Mouse (Mus musculus): ENCODE data around the gene Hoxa13.
A peak's percentile ranks its signal among the peaks of the same experiment; 100 is the strongest.

The Hoxa13 gene

GRCm38 (mm10) chr6:52270494-52271480, 10.1 kb upstream of the Hoxa13 start:
- DNase-seq (ENCODE audit: low spot score in 2 of 2): no peak

GRCm38 (mm10) chr6:52268756-52269155, 8.1 kb upstream of the Hoxa13 start:
- DNase-seq (ENCODE audit: low spot score in 2 of 2): no peak

GRCm38 (mm10) chr6:52268341-52268740, 7.7 kb upstream of the Hoxa13 start:
- DNase-seq (ENCODE audit: low spot score in 2 of 2): no peak

DNA sequence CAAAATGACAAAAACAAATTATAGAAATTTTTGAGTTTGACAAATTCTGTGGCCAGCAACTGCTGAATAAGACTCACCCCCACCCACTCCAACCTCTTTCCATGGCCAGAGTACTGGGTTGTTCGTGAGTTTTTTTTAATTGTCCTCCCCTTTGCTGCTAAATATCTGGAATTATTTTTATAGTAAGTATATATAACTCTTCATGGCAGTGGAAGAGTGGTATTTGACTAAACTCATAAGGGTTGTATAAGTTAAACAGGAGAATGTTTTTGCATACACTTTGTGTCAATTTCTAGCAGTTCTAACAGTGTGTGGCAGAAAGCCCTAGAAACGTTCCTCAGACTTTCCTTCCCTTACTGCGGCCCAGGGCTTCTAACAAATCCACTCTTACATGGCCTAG, 7.0 kb upstream of the Hoxa13 start:
- no peak for DNase-seq (ENCODE audit: low spot score in 2 of 2)

DNA sequence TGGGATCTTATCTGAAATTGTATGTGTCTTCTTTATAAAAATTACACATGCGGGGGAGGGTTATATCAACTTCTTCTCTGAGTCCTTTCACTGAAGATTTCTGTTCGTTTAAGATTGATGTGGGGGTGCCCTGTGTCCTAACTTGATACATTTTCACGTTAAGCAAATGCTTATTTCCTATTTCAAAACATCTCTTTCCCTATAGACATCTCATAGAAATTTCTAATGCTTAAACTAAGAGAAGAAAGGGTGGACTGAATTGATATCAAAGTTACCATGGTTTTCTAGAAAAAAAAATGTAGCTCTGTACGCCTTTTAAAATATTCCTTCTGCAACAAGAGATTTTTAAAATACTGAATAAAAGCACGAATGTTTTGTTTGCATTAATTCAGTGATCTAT, 6.5 kb upstream of the Hoxa13 start:
- no peak for DNase-seq (ENCODE audit: low spot score in 2 of 2)

GRCm38 (mm10) chr6:52266666-52266985, 5.9 kb upstream of the Hoxa13 start:
- no peak for DNase-seq (ENCODE audit: low spot score in 2 of 2)

DNA sequence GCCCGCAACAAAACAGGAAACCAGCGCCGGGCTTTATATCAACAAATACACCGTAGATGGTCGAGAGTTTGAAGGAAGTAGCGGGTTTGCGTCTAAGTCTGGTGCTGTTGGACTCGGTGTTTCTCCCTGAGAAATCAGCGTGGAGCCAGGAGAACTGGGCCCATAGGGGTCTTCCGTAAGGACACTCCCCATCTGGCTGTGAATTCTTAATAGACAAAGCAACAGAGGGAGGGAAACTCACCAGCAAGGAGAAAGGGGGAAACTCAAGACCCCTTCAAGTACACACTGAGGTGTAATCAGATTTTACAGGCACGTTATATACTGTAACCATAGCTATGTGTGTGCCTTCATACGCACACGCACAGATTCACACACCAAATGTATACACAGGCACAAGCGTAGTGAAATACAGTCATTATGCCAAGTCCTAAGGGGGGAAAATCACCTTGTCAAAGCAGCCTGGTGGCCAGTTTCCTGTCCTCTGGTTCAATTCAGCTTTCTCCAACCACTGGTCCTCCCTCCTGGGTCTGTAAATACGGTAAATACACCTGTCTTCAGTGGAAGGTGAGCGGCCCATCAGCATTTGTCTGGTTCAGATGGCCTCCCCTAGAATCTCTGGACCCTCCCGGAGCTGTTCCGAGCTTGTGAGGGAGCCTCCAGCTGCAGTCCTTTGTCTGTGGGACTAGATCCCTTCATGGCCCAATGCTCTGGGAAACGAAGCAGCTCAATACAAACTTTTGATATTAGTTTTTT, 5.4 kb upstream of the Hoxa13 start:
- no peak for DNase-seq (ENCODE audit: low spot score in 2 of 2)

- no peak for DNase-seq (ENCODE audit: low spot score in 2 of 2)
Observed at GRCm38 (mm10) chr6:52265306-52265912, 4.7 kb upstream of the Hoxa13 start.

DNA sequence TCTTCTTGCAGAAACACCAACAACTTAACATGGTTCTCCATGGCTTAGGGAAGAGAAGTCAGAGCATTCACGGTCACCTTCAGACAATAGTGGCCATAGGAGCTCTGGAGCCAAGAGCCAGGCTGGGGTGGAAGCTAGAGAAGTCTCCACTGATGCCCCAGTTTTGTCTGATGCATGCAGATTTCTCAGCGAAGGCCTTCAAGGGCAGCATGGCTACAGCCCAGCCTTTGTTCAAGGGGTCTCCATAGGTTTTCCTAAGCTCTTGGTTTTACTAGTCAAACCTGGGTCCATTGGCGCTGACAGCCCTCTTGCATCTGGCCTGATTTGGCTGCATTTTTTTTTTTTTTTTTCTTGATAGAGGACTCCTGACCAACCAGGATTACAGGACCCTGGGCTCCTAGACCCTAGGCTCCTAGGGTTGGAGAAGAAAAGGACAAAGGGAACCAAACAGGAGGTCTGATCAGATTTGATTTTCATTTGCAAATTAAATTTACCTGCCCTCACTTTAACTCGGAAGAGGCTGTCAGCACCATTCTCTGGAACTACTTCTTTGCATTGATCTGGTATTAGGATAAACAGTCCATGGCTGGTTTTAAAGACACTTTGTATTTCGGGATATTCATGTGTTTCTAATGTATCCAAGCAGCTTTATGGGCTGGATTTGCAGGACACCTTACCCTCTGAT, 3.6 kb upstream of the Hoxa13 start:
- DNase-seq (ENCODE audit: low spot score in 2 of 2): no peak

- no peak for DNase-seq (ENCODE audit: low spot score in 2 of 2)
Observed at GRCm38 (mm10) chr6:52263321-52263585, 2.6 kb upstream of the Hoxa13 start.

GRCm38 (mm10) chr6:52262463-52263320, 2.0 kb upstream of the Hoxa13 start:
- DNase-seq (ENCODE audit: low spot score in 2 of 2): no peak

DNA sequence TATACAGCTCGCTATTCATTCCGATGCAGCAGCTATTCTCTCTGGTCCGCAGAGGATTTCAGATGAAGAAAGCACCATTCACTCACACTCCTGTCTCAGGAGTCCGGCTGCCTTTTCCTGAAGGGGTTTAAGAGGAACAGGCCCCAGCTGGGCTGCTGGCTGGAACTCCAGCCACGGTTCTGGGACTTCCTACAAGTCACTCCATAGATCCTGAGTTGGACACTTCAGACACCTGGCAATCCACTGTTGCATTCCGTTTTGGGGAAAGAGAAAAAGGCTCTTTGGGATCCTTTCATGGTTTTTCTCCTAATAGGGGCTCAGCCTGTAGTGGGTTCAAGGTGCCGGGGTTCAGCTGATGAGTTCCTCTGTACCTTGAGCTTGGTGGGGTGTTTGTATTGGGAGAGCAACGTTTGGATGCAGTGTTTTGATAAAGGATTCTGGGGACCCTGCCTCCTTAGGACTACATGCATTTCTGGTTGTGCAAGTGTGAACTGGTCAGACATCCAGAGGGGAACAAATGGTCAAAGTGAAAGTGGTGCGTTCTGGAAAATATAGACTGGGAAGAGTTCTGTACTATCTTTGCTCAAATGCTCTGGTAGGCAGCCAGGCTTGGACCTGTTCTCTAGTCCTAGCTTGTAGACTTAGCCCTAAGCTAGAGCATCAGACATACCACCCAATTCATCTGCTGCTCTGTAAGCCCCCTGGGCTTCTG, 1.2 kb upstream of the Hoxa13 start:
- DNase-seq (ENCODE audit: low spot score in 2 of 2): no peak

DNA sequence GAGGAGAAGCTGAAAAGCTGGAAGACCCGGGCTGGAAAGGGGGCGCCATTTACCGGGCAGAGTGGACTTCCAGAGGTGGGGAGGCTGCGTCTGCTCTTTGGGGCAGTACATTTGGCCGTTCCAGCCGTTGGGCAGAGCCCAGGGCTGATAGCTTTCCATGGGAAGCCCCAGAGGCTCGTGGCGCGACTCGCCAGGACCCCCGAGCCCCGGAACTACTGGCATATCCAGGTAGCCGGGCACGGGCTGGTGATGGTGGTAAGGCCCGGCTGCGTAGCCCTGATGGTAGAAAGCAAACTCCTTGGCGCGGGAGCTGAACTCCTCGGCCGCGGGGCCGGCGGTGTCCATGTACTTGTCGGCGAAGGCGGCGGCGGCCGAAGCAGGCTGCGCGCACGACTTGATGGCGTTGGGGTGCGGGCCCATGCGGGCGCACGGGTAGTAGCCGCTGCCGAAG, 844 bp downstream of the Hoxa13 start:
- no peak for DNase-seq (ENCODE audit: low spot score in 2 of 2)

- DNase-seq (ENCODE audit: low spot score in 2 of 2): no peak
Observed at GRCm38 (mm10) chr6:52259081-52259790, 1.4 kb downstream of the Hoxa13 start.

GRCm38 (mm10) chr6:52256956-52257355, 3.7 kb downstream of the Hoxa13 start:
- DNase-seq (ENCODE audit: low spot score in 2 of 2): peak; percentile 64 to 66

- no peak for DNase-seq (ENCODE audit: low spot score in 2 of 2)
Observed at GRCm38 (mm10) chr6:52253511-52254500, 6.9 kb downstream of the Hoxa13 start.

GRCm38 (mm10) chr6:52252775-52253376, 7.8 kb downstream of the Hoxa13 start:
- DNase-seq (ENCODE audit: low spot score in 2 of 2): no peak
